Mouse (Mus musculus) T-helper 1 cell (primary cell): ENCODE measurements around the gene Peli2.

Experiments used
- in situ Hi-C: fragments of 300-600 bp; cut with MboI, MseI; formaldehyde crosslinking; loops from one replicate; pipeline ENCODE4 v1.15.1; 2025; ENCODE audit warnings: high pct_unique_total_duplicates

Gene Peli2

GRCm38 (mm10) chr14:48278291-48278690 lies 157.7 kb downstream of the Peli2 start:
- in situ Hi-C loops = no loop called here

DNA sequence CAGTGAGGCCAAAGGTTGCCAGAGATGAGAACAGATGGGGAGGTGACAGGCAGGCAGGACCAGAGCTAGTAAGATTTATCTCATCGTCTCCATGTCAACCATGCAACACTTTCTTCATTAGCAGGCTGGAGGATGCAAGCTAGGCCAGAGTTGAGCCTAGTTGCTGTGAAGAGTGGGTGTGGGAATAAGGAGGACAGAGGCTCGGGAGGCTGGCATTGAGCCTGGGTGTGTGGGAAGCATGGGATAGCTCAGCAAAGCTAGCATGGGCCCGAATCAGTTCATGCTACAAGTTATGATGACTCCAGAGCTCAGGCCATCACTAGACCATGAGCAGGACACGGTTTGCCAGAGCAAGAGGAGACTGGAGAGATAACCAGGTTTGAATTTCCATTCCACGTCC lies 166.3 kb downstream of the Peli2 start:
- in situ Hi-C loops = no loop called here

GRCm38 (mm10) chr14:48287581-48287980 lies 167.0 kb downstream of the Peli2 start:
- in situ Hi-C loops = no loop called here

GRCm38 (mm10) chr14:48288600-48288999 lies 168.0 kb downstream of the Peli2 start:
- in situ Hi-C loops = no loop called here

DNA sequence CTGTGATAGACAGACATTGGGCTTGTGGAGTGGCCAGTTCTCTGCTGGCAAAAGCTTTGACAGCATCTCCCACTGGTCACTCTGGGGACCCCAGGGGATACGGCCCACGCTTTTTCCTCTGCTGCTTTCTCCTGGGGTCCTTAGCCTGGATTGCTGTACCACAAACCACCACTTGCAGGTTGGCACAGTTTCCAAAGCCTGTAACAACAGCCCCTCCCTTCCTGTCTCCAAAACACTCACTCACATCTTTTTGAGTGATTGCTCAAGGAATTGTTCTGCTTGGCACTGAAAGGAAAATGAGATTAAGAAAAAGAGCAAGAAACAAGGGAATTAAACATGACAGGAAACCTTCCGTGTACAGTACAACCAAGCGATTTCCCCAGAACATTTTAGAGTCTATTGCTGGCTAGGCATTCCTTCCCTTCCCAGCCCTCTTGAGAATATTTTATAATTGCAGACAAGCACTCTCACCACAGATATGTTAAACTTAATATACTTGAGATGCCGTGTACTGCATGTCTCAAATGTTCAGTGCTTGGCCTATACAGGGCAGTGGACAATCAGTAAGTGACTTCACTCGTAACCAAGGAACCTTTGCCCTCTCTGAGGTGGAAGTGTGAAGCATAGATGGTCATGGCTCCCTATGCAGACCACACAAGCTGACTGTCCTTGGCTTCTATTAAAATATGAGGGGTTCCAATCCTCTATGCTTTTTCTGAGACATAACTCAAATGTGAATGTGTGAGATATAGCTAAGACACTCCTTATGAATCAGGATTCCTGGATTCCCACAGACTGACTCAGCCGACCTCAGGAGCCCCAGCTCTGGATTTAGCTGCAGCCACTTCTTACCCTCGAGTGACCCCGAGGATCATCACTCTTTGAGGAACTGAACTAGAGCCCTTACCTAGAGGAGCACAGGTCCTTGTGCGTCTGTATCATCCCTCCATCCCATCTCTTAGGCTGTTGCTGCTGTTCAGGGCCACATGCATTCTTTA lies 169.3 kb downstream of the Peli2 start:
- in situ Hi-C loops = loop anchor here (10.0 kb wide), 1 partner anchor 785 kb away; no protein-coding TSS in a partner anchor

GRCm38 (mm10) chr14:48293498-48293897 lies 172.9 kb downstream of the Peli2 start:
- in situ Hi-C loops = loop anchor here (10.0 kb wide), 1 partner anchor 789 kb away; no protein-coding TSS in a partner anchor

DNA sequence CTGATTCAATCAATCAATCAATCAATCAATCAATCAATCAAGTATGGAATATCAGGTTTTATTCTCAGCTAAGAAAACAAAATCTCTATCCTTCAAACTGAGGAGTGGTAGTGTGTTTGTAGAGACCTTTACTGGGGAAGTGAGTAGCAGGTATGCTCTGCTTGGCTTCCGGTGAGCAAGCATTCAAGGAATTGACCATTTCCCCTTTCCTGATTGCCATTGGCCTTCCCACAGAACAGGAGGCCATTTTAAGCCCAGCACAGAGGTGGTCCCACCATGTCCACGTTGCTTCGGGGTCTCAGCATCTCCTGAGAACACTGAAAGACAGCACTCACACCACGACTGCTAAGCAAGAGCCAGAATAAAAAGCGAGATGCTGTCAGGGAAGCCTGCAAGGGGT lies 174.8 kb downstream of the Peli2 start:
- in situ Hi-C loops = loop anchor here (10.0 kb wide), 1 partner anchor 791 kb away; no protein-coding TSS in a partner anchor

DNA sequence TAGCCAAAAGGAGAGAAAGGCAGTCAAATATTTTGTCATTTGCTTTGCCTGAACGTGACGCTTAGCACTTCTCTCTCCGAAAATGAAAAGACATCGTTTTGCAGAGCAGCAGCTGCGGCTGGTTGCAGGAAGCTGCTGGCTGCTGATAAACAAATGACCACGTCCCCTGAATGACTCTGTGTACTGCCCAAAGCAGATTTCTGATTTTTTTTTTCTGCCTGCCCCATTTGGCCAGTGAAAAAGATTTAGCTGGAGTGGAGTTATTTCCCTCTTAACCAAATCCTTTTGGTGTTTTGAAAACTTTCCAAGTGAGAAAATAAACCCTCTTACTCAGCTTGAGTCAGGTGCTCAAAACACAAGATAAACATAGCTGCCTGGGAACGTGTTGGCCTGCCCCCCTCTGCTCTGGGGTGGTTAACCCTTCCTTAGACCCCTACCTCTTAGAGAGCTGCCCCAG lies 175.2 kb downstream of the Peli2 start:
- in situ Hi-C loops = loop anchor here (10.0 kb wide), 1 partner anchor 791 kb away; no protein-coding TSS in a partner anchor

GRCm38 (mm10) chr14:48296820-48297219 lies 176.2 kb downstream of the Peli2 start:
- in situ Hi-C loops = loop anchor here (10.0 kb wide), 1 partner anchor 792 kb away; no protein-coding TSS in a partner anchor

DNA sequence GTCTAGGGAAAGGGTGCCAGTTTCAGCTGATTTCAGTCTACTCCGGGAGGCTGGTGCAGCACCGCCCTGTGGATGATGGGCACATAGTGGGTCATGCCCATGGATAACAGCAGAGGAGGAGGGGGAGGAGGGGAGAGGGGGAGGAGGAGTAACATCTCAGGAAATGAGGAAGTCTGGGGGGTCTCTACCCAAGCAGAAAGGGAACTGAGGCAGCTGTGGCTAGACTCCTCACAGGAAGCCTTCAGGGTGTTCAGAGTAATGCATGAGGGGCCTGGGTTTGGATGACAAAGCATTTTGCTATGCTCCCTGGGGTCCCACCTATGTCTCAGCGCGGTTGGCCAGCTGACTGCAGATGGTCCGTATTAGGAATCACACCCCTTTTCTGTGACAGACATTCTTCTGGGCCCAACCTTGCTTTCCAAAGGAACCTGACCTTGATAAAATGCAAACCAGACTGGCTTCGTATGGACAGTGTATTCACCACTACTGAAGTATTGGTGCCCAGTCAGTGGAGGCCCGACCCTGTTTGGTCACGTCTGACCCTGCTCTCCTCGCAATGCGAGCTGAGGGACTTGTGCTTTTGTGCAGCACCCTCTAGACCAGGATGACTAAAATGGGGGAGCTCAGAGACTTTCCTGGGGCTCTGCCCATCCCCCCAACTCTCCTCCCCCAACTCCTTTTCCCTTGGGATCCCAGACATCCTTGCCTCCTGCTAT lies 182.0 kb downstream of the Peli2 start:
- in situ Hi-C loops = no loop called here

- in situ Hi-C loops = no loop called here
Observed at GRCm38 (mm10) chr14:48303235-48303634, 182.6 kb downstream of the Peli2 start.

DNA sequence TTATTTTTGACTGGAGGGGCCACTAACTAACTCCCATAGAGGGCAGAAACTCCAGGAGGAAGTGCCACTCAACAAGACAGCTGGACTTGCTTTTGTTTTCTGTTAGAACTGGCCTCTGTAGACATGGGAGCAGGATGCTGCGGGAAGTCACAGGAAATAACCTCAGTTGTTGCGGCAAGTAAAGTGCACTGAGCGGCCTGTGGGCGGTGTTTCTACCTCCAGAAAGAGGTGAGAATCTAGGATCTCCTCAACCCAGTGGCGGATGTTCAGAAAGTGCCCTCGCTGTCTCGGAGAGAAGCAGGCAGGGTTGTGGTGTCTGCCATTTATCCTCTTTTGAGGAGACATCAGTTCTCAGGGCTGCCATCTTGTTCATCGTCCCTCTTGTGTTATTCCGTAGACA lies 183.2 kb downstream of the Peli2 start:
- in situ Hi-C loops = no loop called here

DNA sequence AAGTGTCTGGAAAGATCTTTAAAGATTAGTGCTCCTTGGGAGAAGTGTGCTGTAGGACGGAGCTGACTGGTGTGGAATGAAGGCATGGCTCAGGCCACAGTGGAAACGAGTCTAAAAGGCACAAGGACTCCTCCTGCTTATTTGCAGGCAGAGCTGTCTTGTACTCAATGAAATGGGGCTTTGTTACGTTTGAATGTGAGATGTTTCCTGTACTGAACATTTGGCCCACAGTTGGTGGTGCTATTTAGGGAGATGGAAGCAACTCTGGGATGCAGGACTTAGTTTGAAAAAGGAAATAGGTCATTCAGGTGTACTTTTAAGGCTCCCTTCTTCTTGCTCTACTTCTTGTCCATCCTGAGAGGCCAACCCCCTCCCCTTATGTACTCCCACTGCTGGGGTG lies 192.6 kb downstream of the Peli2 start:
- in situ Hi-C loops = no loop called here

GRCm38 (mm10) chr14:48316396-48316795 lies 195.8 kb downstream of the Peli2 start:
- in situ Hi-C loops = no loop called here

- in situ Hi-C loops = no loop called here
Observed at GRCm38 (mm10) chr14:48323771-48324459, 203.3 kb downstream of the Peli2 start.

GRCm38 (mm10) chr14:48324460-48324850 lies 203.8 kb downstream of the Peli2 start:
- in situ Hi-C loops = no loop called here

DNA sequence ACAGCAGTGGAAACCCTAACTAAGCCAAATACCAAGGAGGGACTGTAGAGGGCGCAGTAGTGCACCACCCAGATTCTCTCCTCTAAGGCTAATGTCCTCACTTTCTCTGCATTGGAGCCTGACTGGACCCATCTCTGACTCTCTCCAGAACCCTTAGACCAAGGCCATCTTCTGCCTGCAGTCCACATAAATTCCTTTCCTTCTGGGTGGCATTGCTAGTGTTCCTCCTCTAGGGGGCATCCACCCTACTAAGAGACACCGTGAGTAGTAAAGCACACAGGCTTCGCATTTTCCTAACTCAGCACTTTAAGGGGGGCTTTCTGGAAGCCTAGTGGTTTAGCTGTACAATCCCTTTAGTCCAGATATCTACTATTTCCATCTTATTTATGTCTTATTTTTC lies 207.1 kb downstream of the Peli2 start:
- in situ Hi-C loops = no loop called here

GRCm38 (mm10) chr14:48329716-48330365 lies 209.2 kb downstream of the Peli2 start:
- in situ Hi-C loops = no loop called here
